Mouse (Mus musculus) intestine, embryonic 16.5 days (tissue): ENCODE data around the gene Ifitm3. TPM values are rescaled to one million over a fixed set of nuclear protein-coding genes. Genes with fewer than 3 reads are reported as not detected.
"Not testable (repeated sequence)": the region's sequence is repeated elsewhere in the genome, so short reads cannot be mapped to it uniquely, and the experiment has no call there.

ENCODE experiments used
- ATAC-seq: fragments of 200-750 bp; cut with Nextera tagmentation; 2 replicates; pipeline ENCODE4 v1.8.0; 2017; ENCODE audit warnings: moderate TSS enrichment, moderate library complexity
- H3K27ac ChIP-seq: fragments of 300-500 bp; sonication (generic); 2 replicates; pipeline ENCODE4 v1.5.1; 2014; ENCODE audit warnings: mild to moderate bottlenecking, low read length
- H3K27me3 ChIP-seq: fragments of 300-500 bp; sonication (generic); replicated peaks from 2 replicates; pipeline ENCODE4 v1.6.1; 2014; ENCODE audit warnings: low read length, control low read depth, mixed read lengths; ENCODE audit not compliant: control insufficient read depth, insufficient read depth
- H3K36me3 ChIP-seq: fragments of 300-500 bp; sonication (generic); 2 replicates; pipeline ENCODE4 v1.6.1; 2014; ENCODE audit warnings: low read length, control low read depth; ENCODE audit not compliant: control insufficient read depth, insufficient read depth
- H3K4me1 ChIP-seq: fragments of 300-500 bp; sonication (generic); 2 replicates; pipeline ENCODE4 v1.6.1; 2014; ENCODE audit warnings: low read length, control low read depth, mixed read lengths; ENCODE audit not compliant: control insufficient read depth, insufficient read depth
- H3K4me2 ChIP-seq: fragments of 300-500 bp; sonication (generic); 2 replicates; pipeline ENCODE4 v1.6.1; 2014; ENCODE audit warnings: low read depth, low read length, control low read depth
- H3K4me3 ChIP-seq: fragments of 300-500 bp; sonication (generic); 2 replicates; pipeline ENCODE4 v1.5.1; 2014; ENCODE audit warnings: mild to moderate bottlenecking, low read length
- H3K9ac ChIP-seq: fragments of 300-500 bp; sonication (generic); 2 replicates; pipeline ENCODE4 v1.6.1; 2014; ENCODE audit warnings: low read depth, low read length
- H3K9me3 ChIP-seq: fragments of 300-500 bp; sonication (generic); 2 replicates; pipeline ENCODE4 v1.6.1; 2016; ENCODE audit warnings: low read length, control low read depth; ENCODE audit not compliant: control insufficient read depth
- WGBS: fragments of 180-500 bp; shearing (Covaris S2); extraction: QIAGEN DNeasy Blood & Tissue Kit; methylation state at CpG from one replicate; pipeline ENCODE4 v1.1.7; 2014; 5-methylcytosine and 5-hydroxymethylcytosine counted together
- polyA plus RNA-seq: library from polyadenylated mRNA; unstranded; fragments of >200 nt; fragmentation: Nextera tagmentation; extraction: Ambion mirVana; gene quantifications from 2 replicates; pipeline ENCODE4 v1.2.1, GENCODE M21; 2015

Ifitm3 gene
- polyA plus RNA-seq, 1 experiment from 2014 or later = 255 TPM

DNA sequence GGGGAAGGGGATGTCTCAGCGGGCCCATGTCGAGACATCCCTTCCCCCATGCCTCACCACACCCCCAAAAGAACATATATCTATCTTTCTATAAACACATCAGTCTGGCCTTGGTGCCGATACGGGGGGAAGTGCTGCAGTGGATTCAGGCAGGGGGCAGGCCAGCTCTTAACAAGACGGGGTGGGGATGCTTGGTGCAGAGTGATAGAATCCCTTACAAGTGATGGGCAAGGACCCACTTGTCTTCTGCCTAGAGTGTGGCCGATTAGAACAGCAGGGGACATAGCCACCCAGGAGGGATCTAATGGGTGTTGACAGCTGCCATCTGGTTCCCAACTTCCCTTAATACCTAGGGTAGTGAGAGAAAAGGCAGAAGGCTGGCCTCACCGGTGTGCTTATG is 39.6 kb downstream of the Ifitm3 start:
- H3K27me3 ChIP-seq = no peaks in the 10 kb centered on the region
- no peak overlapping the region for H3K4me3 ChIP-seq
- 0 out of 2 replicates have a peak overlapping the region, but pooled peaks have one; percentile 2 for H3K9ac ChIP-seq
- ATAC-seq = 0 out of 2 replicates have a peak, but pooled peaks have one; percentile 11
- 39% methylated on average over 7 of the region's 7 CpGs for WGBS
- H3K9me3 ChIP-seq = no peaks in the 10 kb centered on the region
- peaks cover 36% of the 10 kb centered on the region for H3K4me1 ChIP-seq
- no peak overlapping the region for H3K4me2 ChIP-seq
- H3K27ac ChIP-seq = peak overlapping the region; percentile 92
- H3K36me3 ChIP-seq = no peaks in the 10 kb centered on the region

DNA sequence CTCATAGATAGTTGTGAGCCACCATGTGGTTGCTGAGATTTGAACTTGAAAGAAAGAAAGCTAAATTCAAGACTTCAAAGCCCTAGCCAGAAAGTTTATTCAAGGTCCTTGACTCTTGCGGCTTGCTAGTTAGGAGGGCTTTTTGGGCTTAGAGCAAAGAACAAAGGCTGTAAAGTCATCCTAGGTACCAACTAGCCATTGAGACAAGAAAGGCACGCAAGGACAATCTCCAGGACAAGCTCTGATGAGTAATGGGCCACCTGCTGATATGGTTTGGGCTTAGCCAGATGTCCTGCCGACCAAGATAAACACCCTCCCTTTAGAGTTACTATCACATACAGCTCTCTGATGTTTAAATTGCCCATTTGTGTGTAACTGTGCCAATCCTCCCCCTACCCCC is 41.9 kb downstream of the Ifitm3 start:
- WGBS = 33% methylated on average over 3 of the region's 3 CpGs
- not testable (repeated sequence) for ATAC-seq, H3K36me3 ChIP-seq, H3K27ac ChIP-seq, H3K9me3 ChIP-seq, H3K27me3 ChIP-seq
- 0 out of 2 replicates have a peak overlapping the region, but pooled peaks have one; percentile 3 for H3K9ac ChIP-seq
- H3K4me2 ChIP-seq = peak overlapping the region; percentile 51
- H3K4me3 ChIP-seq = peak overlapping the region; percentile 17; the same call in 1 of the 2 replicates
- peaks cover 30% of the 10 kb centered on the region for H3K4me1 ChIP-seq

DNA sequence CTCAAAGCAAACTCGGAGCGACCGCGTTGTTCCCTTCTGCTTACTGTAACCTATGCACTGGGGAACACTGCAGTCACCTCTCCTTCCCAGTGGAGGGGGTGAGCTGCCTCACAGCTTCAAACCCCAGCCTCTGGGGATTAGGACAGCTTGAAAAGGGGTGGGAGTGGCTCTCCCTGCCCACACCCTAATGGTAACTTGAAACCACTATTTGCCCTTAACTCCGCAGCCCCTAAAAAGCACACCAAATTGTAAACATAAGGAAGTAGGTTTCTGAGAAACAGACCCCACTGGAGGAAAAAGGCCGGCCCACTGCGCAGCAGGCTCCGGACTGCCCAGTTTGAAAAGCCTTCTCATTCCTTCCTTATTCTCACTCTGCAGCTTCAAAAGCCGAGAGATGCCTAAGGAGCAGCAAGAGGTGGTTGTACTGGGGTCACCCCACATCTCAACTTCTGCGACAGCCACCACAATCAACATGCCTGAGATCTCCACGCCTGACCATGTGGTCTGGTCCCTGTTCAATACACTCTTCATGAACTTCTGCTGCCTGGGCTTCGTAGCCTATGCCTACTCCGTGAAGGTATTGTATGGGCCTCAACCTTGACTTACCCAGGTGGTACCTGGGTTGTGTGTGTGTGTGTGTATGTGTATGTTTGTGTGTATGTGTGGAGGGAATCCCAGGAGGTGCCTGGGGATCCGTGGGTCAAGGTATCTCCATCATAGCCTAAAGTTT is 42.5 kb downstream of the Ifitm3 start:
- ATAC-seq = peak; percentile 61
- WGBS = 8% methylated on average over 14 of the region's 14 CpGs

DNA sequence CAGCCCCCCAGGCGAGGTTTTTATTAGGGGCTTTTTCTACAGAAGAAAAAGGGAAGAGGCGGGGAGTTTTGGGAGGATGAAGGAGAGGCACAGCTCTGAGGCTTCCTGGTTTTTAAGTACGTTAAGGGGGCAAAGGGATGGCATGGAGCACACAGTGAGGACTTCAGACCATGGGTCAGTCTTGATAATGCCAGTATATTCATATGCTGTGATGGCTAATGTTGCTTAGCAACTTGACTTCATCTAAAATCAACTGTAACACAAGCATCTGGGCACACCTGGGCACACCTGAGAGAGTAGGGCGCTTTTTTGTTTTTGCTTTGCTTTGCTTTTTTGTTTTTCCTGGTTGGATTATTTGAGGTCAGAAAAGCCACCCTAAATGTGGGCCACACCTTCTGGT is 43.6 kb downstream of the Ifitm3 start, which contains the start of gene Ifitm1:
Gene Ifitm1, plus strand, starts transcription at position 301 of the 400 bp plus-strand sequence.
- Histone ChIP-seq H3K36me3 (no peaks in the 10 kb centered on the region), H3K27me3 (no peaks in the 10 kb centered on the region), H3K27ac (peak within 1 kb of the TSS; percentile 64), H3K4me2 (no peak within 1 kb of the TSS), H3K4me1 (peaks cover 20% of the 10 kb centered on the region), H3K9ac (peak within 1 kb of the TSS; percentile 53; the same call in 1 of the 2 replicates), H3K9me3 (no peaks in the 10 kb centered on the region), H3K4me3 (peak within 1 kb of the TSS; percentile 34)
- WGBS = 93% methylated on average over 4 of the region's 4 CpGs
- ATAC-seq = no peak

More for the DNA sequence above, 42.5 kb downstream of the Ifitm3 start:
- no peaks in the 10 kb centered on the region for H3K9me3 ChIP-seq
- peak overlapping the region; percentile 51 for H3K4me2 ChIP-seq
- peak overlapping the region; percentile 34 for H3K4me3 ChIP-seq
- H3K9ac ChIP-seq = peak overlapping the region; percentile 53; the same call in 1 of the 2 replicates
- no peaks in the 10 kb centered on the region for H3K36me3 ChIP-seq
- no peaks in the 10 kb centered on the region for H3K27me3 ChIP-seq
- peaks cover 23% of the 10 kb centered on the region for H3K4me1 ChIP-seq
- peak overlapping the region; percentile 65 for H3K27ac ChIP-seq

DNA sequence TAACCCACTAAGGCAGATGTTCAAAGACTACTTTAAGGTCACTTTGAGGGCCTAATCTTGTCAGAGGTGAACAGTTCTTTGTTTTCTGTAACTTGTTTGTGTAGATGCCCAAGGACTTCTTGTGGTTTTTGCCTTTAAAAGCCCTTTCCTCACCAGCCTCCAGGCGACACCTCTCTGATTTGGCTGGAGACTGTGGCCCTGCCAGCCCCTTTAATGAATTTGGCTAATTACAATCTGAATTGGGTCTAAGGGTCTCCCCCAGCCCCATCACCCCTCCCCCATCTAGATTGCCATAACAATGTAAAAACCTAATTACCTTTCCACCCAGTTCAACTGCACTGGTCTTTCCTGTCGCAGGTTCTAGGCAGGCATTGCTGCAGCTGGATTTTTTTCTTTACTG is 47.8 kb downstream of the Ifitm3 start:
- no peaks in the 10 kb centered on the region for H3K27me3 ChIP-seq
- no peaks in the 10 kb centered on the region for H3K36me3 ChIP-seq
- no peak overlapping the region for H3K4me2 ChIP-seq
- WGBS = 79% methylated on average over 2 of the region's 2 CpGs
- no peak for ATAC-seq
- no peaks in the 10 kb centered on the region for H3K9me3 ChIP-seq
- H3K27ac ChIP-seq = no peak overlapping the region
- no peak overlapping the region for H3K4me3 ChIP-seq
- no peak overlapping the region for H3K9ac ChIP-seq
- 0 out of 2 replicates have a peak, but pooled peaks cover under 1% of the 10 kb centered on the region for H3K4me1 ChIP-seq

DNA sequence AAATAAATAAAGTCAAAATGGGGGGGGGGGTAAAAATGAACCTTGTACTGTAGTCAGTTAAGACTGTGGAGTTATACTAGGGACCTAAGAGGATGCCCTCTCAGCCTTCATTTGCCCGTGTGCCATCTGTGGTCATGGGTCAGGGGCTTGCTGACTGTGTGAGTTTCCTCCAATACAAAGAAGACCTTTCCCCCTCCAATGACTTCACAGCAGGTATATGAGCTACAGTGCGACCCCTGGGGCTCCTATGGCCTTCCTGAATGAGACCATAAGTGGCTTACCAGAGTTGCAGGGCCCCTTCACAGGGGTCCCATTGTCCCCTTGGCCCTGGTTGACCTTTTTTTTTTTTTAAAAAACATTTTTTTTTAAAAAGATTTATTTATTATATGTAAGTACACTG is 49.2 kb downstream of the Ifitm3 start:
- ATAC-seq = no peak
- Histone ChIP-seq H3K9ac (no peak overlapping the region), H3K4me2 (no peak overlapping the region), H3K4me3 (no peak overlapping the region), H3K27me3 (no peaks in the 10 kb centered on the region), H3K36me3 (no peaks in the 10 kb centered on the region), H3K4me1 (peaks cover 8% of the 10 kb centered on the region), H3K9me3 (no peaks in the 10 kb centered on the region), H3K27ac (no peak overlapping the region)
- WGBS = 92% methylated on average over 2 of the region's 2 CpGs

DNA sequence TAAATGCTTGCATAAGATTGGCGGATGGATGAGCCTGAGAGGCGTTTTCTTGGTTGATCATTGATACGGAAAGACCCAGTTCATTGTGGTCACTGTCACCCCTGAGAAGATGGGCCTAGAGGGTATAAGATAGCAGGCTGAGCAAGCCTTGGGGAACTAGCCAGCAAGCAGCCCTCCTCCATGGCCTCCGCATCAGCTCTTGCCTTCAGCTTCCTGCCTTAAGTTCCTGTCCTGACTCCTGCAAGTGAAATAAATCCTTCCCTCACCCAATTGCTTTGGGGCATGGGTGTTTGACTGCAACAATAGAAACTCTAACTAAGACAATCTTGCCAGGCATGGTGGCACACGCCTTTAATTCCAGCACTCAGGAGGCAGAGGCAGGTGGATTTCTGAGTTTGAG is 50.5 kb downstream of the Ifitm3 start:
- peaks cover 12% of the 10 kb centered on the region for H3K4me1 ChIP-seq
- H3K27me3 ChIP-seq = no peaks in the 10 kb centered on the region
- no peaks in the 10 kb centered on the region for H3K9me3 ChIP-seq
- H3K9ac ChIP-seq = no peak overlapping the region
- H3K4me3 ChIP-seq = no peak overlapping the region
- no peak overlapping the region for H3K4me2 ChIP-seq
- no peaks in the 10 kb centered on the region for H3K36me3 ChIP-seq
- no peak overlapping the region for H3K27ac ChIP-seq
- no peak for ATAC-seq
- 83% methylated on average over 5 of the region's 5 CpGs for WGBS

Other genes starting within 250 kb of the Ifitm3 start
- not detected in 2 replicates for gene Cyp2e1, start 247.0 kb downstream of the Ifitm3 start, polyA plus RNA-seq
- gene Syce1, start 222.9 kb downstream of the Ifitm3 start, polyA plus RNA-seq = 0.18 and 0.38 TPM in 2 replicates
- gene Zfp941, start 188.6 kb downstream of the Ifitm3 start, polyA plus RNA-seq = 0.95 and 1.1 TPM in 2 replicates
- 6.1 and 7.5 TPM in 2 replicates for gene Urah, start 175.8 kb downstream of the Ifitm3 start, polyA plus RNA-seq
- gene Scgb1c1, start 165.2 kb downstream of the Ifitm3 start, polyA plus RNA-seq = not detected in 2 replicates
- not detected in 2 replicates for gene Odf3, start 163.0 kb downstream of the Ifitm3 start, polyA plus RNA-seq
- gene Gm45785, start 154.4 kb downstream of the Ifitm3 start, polyA plus RNA-seq = not detected in 2 replicates
- 68.3 and 70.1 TPM in 2 replicates for gene Ric8a, start 153.8 kb downstream of the Ifitm3 start, polyA plus RNA-seq
- 33.1 and 35.1 TPM in 2 replicates for gene Bet1l, start 153.2 kb downstream of the Ifitm3 start, polyA plus RNA-seq
- 182 and 197 TPM in 2 replicates for gene Psmd13, start 128.8 kb downstream of the Ifitm3 start, polyA plus RNA-seq
- gene Sirt3, start 128.5 kb downstream of the Ifitm3 start, polyA plus RNA-seq = 38.6 and 39.2 TPM in 2 replicates
- gene Cox8b, start 110.3 kb downstream of the Ifitm3 start, polyA plus RNA-seq = 0.45 and 0.62 TPM in 2 replicates
- gene Nlrp6, start 89.9 kb downstream of the Ifitm3 start, polyA plus RNA-seq = 71.1 and 80.5 TPM in 2 replicates
- gene Pgghg, start 69.4 kb downstream of the Ifitm3 start, polyA plus RNA-seq = 23.4 and 23.6 TPM in 2 replicates
- 2.0 and 2.4 TPM in 2 replicates for gene Ifitm5, start 60.5 kb downstream of the Ifitm3 start, polyA plus RNA-seq
- 1.0 TPM in 1 of 2 replicates, not detected in the other for gene Gm45717, start 54.8 kb downstream of the Ifitm3 start, polyA plus RNA-seq
- gene Ifitm2, start 54.8 kb downstream of the Ifitm3 start, polyA plus RNA-seq = 1,203 and 1,252 TPM in 2 replicates
- gene Ifitm1, start 43.5 kb downstream of the Ifitm3 start, polyA plus RNA-seq = 117 and 123 TPM in 2 replicates
- 1.9 and 2.0 TPM in 2 replicates for gene Ifitm6, start 7.2 kb upstream of the Ifitm3 start, polyA plus RNA-seq
- not detected in 2 replicates for gene Gm17387, start 18.4 kb upstream of the Ifitm3 start, polyA plus RNA-seq
- gene B4galnt4, start 50.3 kb upstream of the Ifitm3 start, polyA plus RNA-seq = 7.2 and 7.3 TPM in 2 replicates
- gene Pkp3, start 67.4 kb upstream of the Ifitm3 start, polyA plus RNA-seq = 31.3 and 32.4 TPM in 2 replicates
- gene Sigirr, start 89.8 kb upstream of the Ifitm3 start, polyA plus RNA-seq = 29.4 and 32.8 TPM in 2 replicates
- 43.6 and 50.1 TPM in 2 replicates for gene Ano9, start 107.0 kb upstream of the Ifitm3 start, polyA plus RNA-seq
- 59.0 and 60.3 TPM in 2 replicates for gene Ptdss2, start 111.6 kb upstream of the Ifitm3 start, polyA plus RNA-seq
- 159 and 160 TPM in 2 replicates for gene Rnh1, start 162.1 kb upstream of the Ifitm3 start, polyA plus RNA-seq
- gene Hras, start 183.2 kb upstream of the Ifitm3 start, polyA plus RNA-seq = 21.9 and 47.0 TPM in 2 replicates
- 5.3 and 6.5 TPM in 2 replicates for gene Lrrc56, start 183.4 kb upstream of the Ifitm3 start, polyA plus RNA-seq
- gene Lmntd2, start 203.3 kb upstream of the Ifitm3 start, polyA plus RNA-seq = 4.0 TPM in 2 replicates
- 75.6 and 77.5 TPM in 2 replicates for gene Rassf7, start 205.1 kb upstream of the Ifitm3 start, polyA plus RNA-seq
- gene Phrf1, start 218.0 kb upstream of the Ifitm3 start, polyA plus RNA-seq = 55.2 and 56.7 TPM in 2 replicates